Mouse (Mus musculus) thymus, postnatal 0 days (tissue): ENCODE results near the gene Sema3g. TPM values are rescaled to one million over a fixed set of nuclear protein-coding genes. Genes with fewer than 3 reads are reported as not detected.

ENCODE experiments used
- DNase-seq: peaks from one replicate; pipeline ENCODE4 v3.0.0-alpha.2; 2015; ENCODE audit warnings: low spot score
- polyA plus RNA-seq: library from polyadenylated mRNA; unstranded; fragments of >200 nt; fragmentation: Nextera tagmentation; extraction: Ambion mirVana; gene quantifications from 2 replicates; pipeline ENCODE4 v1.2.1, GENCODE M21; 2015

The Sema3g gene
- polyA plus RNA-seq, 1 experiment from 2014 or later = 0.27 TPM

DNA sequence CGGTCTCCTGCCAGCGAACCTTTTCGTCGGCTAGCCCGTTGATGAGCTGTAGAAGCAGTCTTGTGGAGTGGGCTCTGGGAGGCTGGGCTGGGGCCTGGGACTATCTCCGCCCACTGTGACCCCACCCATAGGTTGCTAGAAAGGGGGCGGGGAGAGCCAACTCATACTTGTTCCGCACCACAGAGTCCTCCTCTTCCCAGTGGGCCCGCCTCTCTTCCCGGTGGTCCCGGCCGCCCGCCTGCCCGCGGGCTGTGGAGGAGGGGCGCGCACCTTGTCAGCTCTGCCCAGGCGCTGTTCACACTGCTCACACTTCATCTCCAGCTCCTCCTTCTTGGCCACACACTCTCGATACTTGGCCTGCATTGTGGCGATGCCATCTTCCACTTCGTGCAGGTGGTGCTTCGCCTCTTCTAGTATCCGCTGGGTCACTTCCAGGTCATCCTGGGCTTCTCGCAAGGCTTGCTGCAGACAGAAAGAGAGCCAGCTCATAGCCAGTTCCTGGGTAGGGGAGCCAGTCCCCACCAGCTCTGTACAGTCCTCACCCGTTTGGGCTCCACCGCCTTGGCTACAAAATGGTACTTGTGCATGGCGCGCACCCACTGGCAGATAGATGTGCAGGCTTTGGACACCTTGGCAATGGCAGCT lies 51.9 kb downstream of the Sema3g start:
- DNase-seq = peak; percentile 26

DNA sequence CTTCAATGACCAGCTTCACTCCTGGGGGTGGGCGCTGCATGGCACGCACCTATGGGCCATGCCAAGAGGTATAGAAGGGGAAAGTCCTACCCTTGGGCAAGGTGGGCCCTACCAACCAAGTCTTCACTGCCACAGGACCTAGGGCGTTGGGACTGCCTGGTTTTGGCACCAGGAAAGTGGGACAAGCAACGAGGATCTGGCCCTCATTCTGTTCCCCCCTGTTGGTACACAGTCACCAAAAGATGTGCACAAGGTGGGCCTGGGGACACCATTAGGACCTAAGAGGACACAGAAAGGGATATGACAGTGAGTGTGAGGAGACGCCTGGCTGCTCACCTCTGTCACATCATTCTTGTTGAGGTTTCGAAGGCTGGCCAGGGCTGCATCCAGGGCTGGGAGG lies 53.5 kb downstream of the Sema3g start:
- DNase-seq = no peak

DNA sequence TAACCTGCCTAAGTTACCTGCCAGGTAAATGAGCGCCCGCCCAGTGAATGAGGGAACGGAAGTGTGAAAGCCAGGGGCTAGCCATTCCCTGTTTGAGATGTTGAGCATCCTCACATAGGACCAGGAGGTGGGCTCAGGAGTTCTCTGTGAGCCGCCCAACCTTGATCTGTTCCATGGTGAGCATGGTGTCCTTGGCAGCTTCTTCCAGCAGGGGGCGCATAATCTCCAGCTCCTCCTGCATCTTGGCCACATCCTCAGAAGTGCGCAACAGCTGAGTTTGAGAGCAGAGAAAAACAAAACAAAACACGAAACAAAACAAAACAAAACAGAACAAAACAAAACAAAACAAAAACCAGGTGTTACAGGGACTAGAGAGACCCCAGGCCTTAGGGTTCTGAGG lies 54.5 kb downstream of the Sema3g start:
- peak; percentile 72 for DNase-seq

Other genes with a start within 250 kb of the Sema3g start
- 19.2 and 24.7 TPM in 2 replicates for gene Glt8d1, start 216.5 kb upstream of the Sema3g start, polyA plus RNA-seq
- gene Spcs1, start 216.2 kb upstream of the Sema3g start, polyA plus RNA-seq = 469 and 501 TPM in 2 replicates
- 103 and 128 TPM in 2 replicates for gene Pbrm1, start 198.7 kb upstream of the Sema3g start, polyA plus RNA-seq
- gene Gnl3, start 198.7 kb upstream of the Sema3g start, polyA plus RNA-seq = 141 and 143 TPM in 2 replicates
- gene Smim4, start 88.9 kb upstream of the Sema3g start, polyA plus RNA-seq = 244 and 262 TPM in 2 replicates
- 111 and 116 TPM in 2 replicates for gene Nt5dc2, start 86.8 kb upstream of the Sema3g start, polyA plus RNA-seq
- gene Stab1, start 49.2 kb upstream of the Sema3g start, polyA plus RNA-seq = 8.0 and 8.8 TPM in 2 replicates
- 5.0 and 5.7 TPM in 2 replicates for gene Tnnc1, start 9.5 kb upstream of the Sema3g start, polyA plus RNA-seq
- gene Nisch, start 914 bp upstream of the Sema3g start, polyA plus RNA-seq = 116 and 144 TPM in 2 replicates
- gene Phf7, start 33.5 kb downstream of the Sema3g start, polyA plus RNA-seq = 18.6 and 21.5 TPM in 2 replicates
- gene Bap1, start 33.6 kb downstream of the Sema3g start, polyA plus RNA-seq = 63.0 and 66.5 TPM in 2 replicates
- 0.22 and 0.31 TPM in 2 replicates for gene Dnah1, start 106.0 kb downstream of the Sema3g start, polyA plus RNA-seq
- 33.8 and 34.9 TPM in 2 replicates for gene Capn7, start 118.8 kb downstream of the Sema3g start, polyA plus RNA-seq
- gene Sh3bp5, start 218.2 kb downstream of the Sema3g start, polyA plus RNA-seq = 20.3 and 20.7 TPM in 2 replicates